Mouse (Mus musculus): ENCODE measurements at regions not wholly inside any gene's neighbourhood (a gene's known extent, or its start where the extent isn't known, plus 50 kb on each side); places are given as distances from the start of the nearest gene placed in this dataset.

GRCm38 (mm10) chr14:45944101-45944500, 286.2 kb upstream of the Ddhd1 start:
- H3K4me1 ChIP-seq (ENCODE audit: insufficient read depth, low read length): peaks cover 10% of the 10 kb centered on the region; the same call in 1 of the 2 replicates
- no peak overlapping the region for H3K4me2 ChIP-seq (replicated peaks; ENCODE audit: low read depth, low read length)
- WGBS: 63% methylated on average over 5 of the region's 5 CpGs
- no peak overlapping the region for H3K27ac ChIP-seq (ENCODE audit: low read length)
- no peak overlapping the region for H3K9ac ChIP-seq (replicated peaks; ENCODE audit: low read length)
- H3K27me3 ChIP-seq (ENCODE audit: insufficient read depth, low read length): no peaks in the 10 kb centered on the region
- no peaks in the 10 kb centered on the region for H3K36me3 ChIP-seq (ENCODE audit: insufficient read depth, low read length)
- peak; percentile 65; the same call in 1 of the 2 replicates for ATAC-seq (ENCODE audit: low FRiP score, low TSS enrichment)
- H3K9me3 ChIP-seq (ENCODE audit: low read length): no peaks in the 10 kb centered on the region
- H3K4me3 ChIP-seq (ENCODE audit: low read length): no peak overlapping the region

DNA sequence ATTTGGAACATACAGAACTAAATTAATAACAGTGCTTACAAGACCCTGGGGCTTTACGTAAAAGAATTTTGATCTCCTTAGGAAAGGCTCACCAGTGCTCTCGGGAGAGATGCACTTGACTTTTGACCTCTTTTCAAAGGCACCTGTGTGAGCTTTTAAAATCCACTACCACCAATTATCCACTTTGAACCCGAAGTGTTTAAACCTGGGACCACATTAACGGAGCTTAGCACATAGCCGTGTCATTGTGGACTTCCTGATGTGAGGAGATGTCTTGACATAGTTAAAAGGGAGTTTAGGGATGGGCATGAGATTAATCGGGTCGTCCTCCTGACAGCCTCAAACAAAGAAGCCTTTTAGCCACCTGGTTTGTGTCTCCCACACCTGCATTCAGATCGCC, 286.6 kb upstream of the Ddhd1 start:
- 51% methylated on average over 8 of the region's 8 CpGs for WGBS
- Histone ChIP-seq H3K27me3 (ENCODE audit: insufficient read depth, low read length) (no peaks in the 10 kb centered on the region), H3K9ac (replicated peaks; ENCODE audit: low read length) (no peak overlapping the region), H3K36me3 (ENCODE audit: insufficient read depth, low read length) (no peaks in the 10 kb centered on the region), H3K9me3 (ENCODE audit: low read length) (no peaks in the 10 kb centered on the region), H3K4me2 (replicated peaks; ENCODE audit: low read depth, low read length) (no peak overlapping the region), H3K4me3 (ENCODE audit: low read length) (no peak overlapping the region), H3K27ac (ENCODE audit: low read length) (no peak overlapping the region), H3K4me1 (ENCODE audit: insufficient read depth, low read length) (peaks cover 10% of the 10 kb centered on the region; the same call in 1 of the 2 replicates)
- no peak for ATAC-seq (ENCODE audit: low FRiP score, low TSS enrichment)

DNA sequence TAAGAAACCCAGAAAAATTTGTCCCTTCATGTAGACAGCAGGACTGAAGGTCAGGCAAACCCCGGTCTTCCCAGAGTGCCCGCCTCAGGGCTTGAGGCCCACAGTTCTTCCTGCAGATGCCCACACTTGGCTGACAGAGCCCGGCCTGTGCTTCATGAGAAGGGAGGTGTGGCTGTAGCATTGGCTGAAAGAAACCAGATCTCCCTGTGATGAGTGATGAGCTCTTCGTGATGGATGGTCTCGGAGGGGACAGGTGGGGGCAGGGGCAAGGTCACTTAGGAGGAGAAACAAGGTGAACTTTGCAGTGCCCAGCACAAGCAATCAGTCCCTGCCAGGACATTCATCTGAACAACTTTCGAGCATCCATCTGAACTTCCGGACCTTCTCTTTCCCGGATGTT, 298.7 kb upstream of the Ddhd1 start:
- no peaks in the 10 kb centered on the region for H3K9me3 ChIP-seq (ENCODE audit: low read length)
- no peak for ATAC-seq (ENCODE audit: low FRiP score, low TSS enrichment)
- H3K9ac ChIP-seq (replicated peaks; ENCODE audit: low read length): no peak overlapping the region
- H3K36me3 ChIP-seq (ENCODE audit: insufficient read depth, low read length): no peaks in the 10 kb centered on the region
- H3K4me1 ChIP-seq (ENCODE audit: insufficient read depth, low read length): no peaks in the 10 kb centered on the region
- H3K4me3 ChIP-seq (ENCODE audit: low read length): no peak overlapping the region
- no peak overlapping the region for H3K27ac ChIP-seq (ENCODE audit: low read length)
- no peaks in the 10 kb centered on the region for H3K27me3 ChIP-seq (ENCODE audit: insufficient read depth, low read length)
- WGBS: 70% methylated on average over 8 of the region's 8 CpGs
- no peak overlapping the region for H3K4me2 ChIP-seq (replicated peaks; ENCODE audit: low read depth, low read length)

GRCm38 (mm10) chr14:45962474-45962873, 304.5 kb upstream of the Ddhd1 start:
- H3K9me3 ChIP-seq (ENCODE audit: low read length): no peaks in the 10 kb centered on the region
- H3K4me2 ChIP-seq (replicated peaks; ENCODE audit: low read depth, low read length): no peak overlapping the region
- H3K27ac ChIP-seq (ENCODE audit: low read length): no peak overlapping the region
- H3K9ac ChIP-seq (replicated peaks; ENCODE audit: low read length): no peak overlapping the region
- H3K36me3 ChIP-seq (ENCODE audit: insufficient read depth, low read length): no peaks in the 10 kb centered on the region
- H3K27me3 ChIP-seq (ENCODE audit: insufficient read depth, low read length): no peaks in the 10 kb centered on the region
- ATAC-seq (ENCODE audit: low FRiP score, low TSS enrichment): no peak
- H3K4me3 ChIP-seq (ENCODE audit: low read length): no peak overlapping the region
- no peaks in the 10 kb centered on the region for H3K4me1 ChIP-seq (ENCODE audit: insufficient read depth, low read length)
- WGBS: 72% methylated on average over 4 of the region's 4 CpGs

GRCm38 (mm10) chr14:45964043-45964442, 306.1 kb upstream of the Ddhd1 start:
- no peaks in the 10 kb centered on the region for H3K4me1 ChIP-seq (ENCODE audit: insufficient read depth, low read length)
- H3K36me3 ChIP-seq (ENCODE audit: insufficient read depth, low read length): no peaks in the 10 kb centered on the region
- no peak overlapping the region for H3K4me2 ChIP-seq (replicated peaks; ENCODE audit: low read depth, low read length)
- ATAC-seq (ENCODE audit: low FRiP score, low TSS enrichment): peak; percentile 70; the same call in 1 of the 2 replicates
- H3K4me3 ChIP-seq (ENCODE audit: low read length): no peak overlapping the region
- H3K9me3 ChIP-seq (ENCODE audit: low read length): no peaks in the 10 kb centered on the region
- 34% methylated on average over 7 of the region's 7 CpGs for WGBS
- H3K27ac ChIP-seq (ENCODE audit: low read length): no peak overlapping the region
- no peak overlapping the region for H3K9ac ChIP-seq (replicated peaks; ENCODE audit: low read length)
- no peaks in the 10 kb centered on the region for H3K27me3 ChIP-seq (ENCODE audit: insufficient read depth, low read length)

DNA sequence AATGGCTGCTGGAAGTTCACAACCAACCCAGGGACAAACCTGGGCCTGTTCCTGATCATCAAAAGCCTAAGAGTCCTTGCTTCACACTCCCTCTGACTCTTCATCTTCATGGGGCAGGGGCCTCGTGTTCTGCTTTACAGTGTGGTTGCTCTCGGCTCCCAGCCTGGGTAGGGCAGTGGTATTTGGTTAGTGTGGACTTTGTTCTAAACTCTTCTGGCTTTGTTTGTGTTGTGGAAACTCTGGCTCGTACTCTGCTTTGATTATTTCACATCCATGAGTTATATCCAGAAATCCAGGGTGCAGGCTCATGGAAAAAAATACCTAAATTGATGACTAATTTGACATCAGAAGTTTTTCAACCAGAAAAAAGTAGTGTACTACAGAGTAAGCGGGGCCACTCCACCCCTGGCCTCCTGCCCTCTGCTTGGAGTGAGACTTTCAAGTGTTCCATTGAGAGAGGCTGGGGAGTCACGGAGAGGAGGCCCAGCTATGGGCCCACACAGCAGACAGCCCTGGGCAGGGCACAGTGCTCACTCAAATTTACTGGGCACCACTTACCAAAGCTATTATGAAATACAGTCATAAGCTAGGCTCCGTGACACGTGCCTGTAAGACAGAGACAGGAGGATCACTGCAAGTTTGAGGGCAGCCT, 325.4 kb upstream of the Ddhd1 start:
- H3K4me3 ChIP-seq (ENCODE audit: low read length): no peak overlapping the region
- whole genome bisulfite sequencing: 64% methylated on average over 7 of the region's 7 CpGs
- no peaks in the 10 kb centered on the region; the same call in 1 of the 2 replicates for H3K27me3 ChIP-seq (ENCODE audit: insufficient read depth, low read length)
- no peak overlapping the region for H3K27ac ChIP-seq (ENCODE audit: low read length)
- no peaks in the 10 kb centered on the region for H3K9me3 ChIP-seq (ENCODE audit: low read length)
- no peak overlapping the region for H3K9ac ChIP-seq (replicated peaks; ENCODE audit: low read length)
- H3K36me3 ChIP-seq (ENCODE audit: insufficient read depth, low read length): no peaks in the 10 kb centered on the region
- H3K4me1 ChIP-seq (ENCODE audit: insufficient read depth, low read length): no peaks in the 10 kb centered on the region
- no peak overlapping the region for H3K4me2 ChIP-seq (replicated peaks; ENCODE audit: low read depth, low read length)
- 0 out of 2 replicates have a peak, but pooled peaks have one; percentile 27 for ATAC-seq (ENCODE audit: low FRiP score, low TSS enrichment)

DNA sequence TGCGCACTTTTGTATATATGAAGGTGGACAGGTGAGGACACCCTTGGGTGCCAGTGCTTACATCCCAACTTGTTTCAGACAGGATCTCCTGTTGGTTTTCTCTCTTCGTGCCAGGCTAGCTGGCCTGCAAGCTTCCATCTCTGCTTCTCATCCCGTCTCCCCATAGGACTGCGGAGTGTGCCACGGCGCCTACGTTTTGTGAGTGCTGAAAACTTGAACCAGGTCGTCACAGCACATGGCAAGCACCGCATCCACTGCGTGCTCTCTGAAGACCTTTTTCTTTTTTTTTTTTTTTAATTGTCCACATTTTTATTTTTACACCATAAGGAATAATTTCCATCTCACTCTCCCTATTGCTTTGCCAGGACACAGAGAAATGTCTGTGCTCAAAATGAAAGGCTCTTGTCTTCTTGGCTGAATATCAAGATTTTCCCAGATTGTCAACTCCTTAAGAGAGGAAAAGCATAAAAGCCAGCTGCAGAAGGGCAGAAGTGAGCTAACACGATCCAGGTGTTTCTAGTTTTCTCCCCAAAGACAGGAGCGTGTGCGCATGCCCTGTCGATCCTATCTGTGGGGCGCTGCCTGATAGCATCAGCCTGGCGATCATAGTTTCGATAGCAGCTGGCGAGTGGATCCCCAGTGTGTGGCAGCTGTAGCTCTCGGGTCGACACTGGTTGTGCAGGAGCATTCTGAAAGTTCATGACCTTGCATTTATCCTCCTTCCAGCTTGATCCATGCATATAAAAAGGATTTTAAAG, 326.4 kb upstream of the Ddhd1 start:
- Histone ChIP-seq H3K9ac (replicated peaks; ENCODE audit: low read length) (no peak overlapping the region), H3K27ac (ENCODE audit: low read length) (no peak overlapping the region), H3K4me2 (replicated peaks; ENCODE audit: low read depth, low read length) (peak overlapping the region; percentile 26; the same call in 1 of the 2 replicates), H3K36me3 (ENCODE audit: insufficient read depth, low read length) (no peaks in the 10 kb centered on the region), H3K9me3 (ENCODE audit: low read length) (no peaks in the 10 kb centered on the region), H3K4me3 (ENCODE audit: low read length) (no peak overlapping the region), H3K27me3 (ENCODE audit: insufficient read depth, low read length) (no peaks in the 10 kb centered on the region; the same call in 1 of the 2 replicates), H3K4me1 (ENCODE audit: insufficient read depth, low read length) (no peaks in the 10 kb centered on the region)
- no peak for ATAC-seq (ENCODE audit: low FRiP score, low TSS enrichment)
- 70% methylated on average over 20 of the region's 20 CpGs for WGBS

- no peak overlapping the region for H3K4me3 ChIP-seq (ENCODE audit: low read length)
Measured at GRCm38 (mm10) chr14:45992041-45992869, 334.3 kb upstream of the Ddhd1 start.

DNA sequence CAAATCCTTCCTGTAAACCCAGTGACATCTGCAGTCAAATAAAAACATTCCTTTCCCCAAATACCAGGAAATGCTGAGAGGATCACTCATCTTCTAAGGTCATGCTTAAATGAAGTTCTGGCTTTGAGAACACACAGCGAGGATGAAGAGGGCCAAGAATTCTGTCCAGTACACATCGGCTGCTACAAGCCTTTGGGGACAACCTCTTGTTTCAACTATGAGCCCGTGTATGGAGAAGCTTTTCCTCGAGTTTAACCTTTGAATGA, 334.9 kb upstream of the Ddhd1 start:
- Histone ChIP-seq H3K9me3 (ENCODE audit: low read length) (no peaks in the 10 kb centered on the region), H3K27ac (ENCODE audit: low read length) (no peak overlapping the region), H3K9ac (replicated peaks; ENCODE audit: low read length) (no peak overlapping the region), H3K4me2 (replicated peaks; ENCODE audit: low read depth, low read length) (no peak overlapping the region), H3K36me3 (ENCODE audit: insufficient read depth, low read length) (no peaks in the 10 kb centered on the region), H3K27me3 (ENCODE audit: insufficient read depth, low read length) (no peaks in the 10 kb centered on the region), H3K4me3 (ENCODE audit: low read length) (no peak overlapping the region), H3K4me1 (ENCODE audit: insufficient read depth, low read length) (peaks cover 7% of the 10 kb centered on the region; the same call in 1 of the 2 replicates)
- ATAC-seq (ENCODE audit: low FRiP score, low TSS enrichment): no peak
- WGBS: 46% methylated on average over 4 of the region's 4 CpGs

More at GRCm38 (mm10) chr14:45992041-45992869, 334.3 kb upstream of the Ddhd1 start:
- 37% methylated on average over 17 of the region's 17 CpGs for WGBS
- H3K27me3 ChIP-seq (ENCODE audit: insufficient read depth, low read length): no peaks in the 10 kb centered on the region
- no peak overlapping the region for H3K27ac ChIP-seq (ENCODE audit: low read length)
- no peak overlapping the region for H3K9ac ChIP-seq (replicated peaks; ENCODE audit: low read length)
- no peak overlapping the region for H3K4me2 ChIP-seq (replicated peaks; ENCODE audit: low read depth, low read length)
- peaks cover 7% of the 10 kb centered on the region; the same call in 1 of the 2 replicates for H3K4me1 ChIP-seq (ENCODE audit: insufficient read depth, low read length)
- no peaks in the 10 kb centered on the region for H3K9me3 ChIP-seq (ENCODE audit: low read length)
- H3K36me3 ChIP-seq (ENCODE audit: insufficient read depth, low read length): no peaks in the 10 kb centered on the region
- ATAC-seq (ENCODE audit: low FRiP score, low TSS enrichment): no peak
